19 mouse cellular contexts compared by ENCODE assay signal in the genomic region with DNA sequence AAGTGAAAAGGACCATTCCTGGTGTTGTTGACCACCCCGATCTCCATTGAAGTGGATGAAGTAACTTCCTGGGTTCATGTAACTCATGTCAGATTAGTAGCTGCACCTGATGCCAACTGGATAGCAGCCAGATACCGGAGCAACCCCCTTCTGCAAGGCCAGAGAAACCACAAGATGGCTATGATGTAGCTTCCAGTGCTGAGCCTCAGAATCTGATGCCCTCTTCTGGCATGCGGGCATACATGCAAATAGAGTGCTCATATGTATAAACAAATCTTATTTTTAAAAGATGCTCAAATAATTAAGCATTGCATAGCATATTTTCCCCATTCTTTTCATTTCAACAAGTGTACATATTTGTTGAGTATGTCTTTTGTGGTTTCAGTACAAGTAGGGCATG. TPM values are rescaled to one million over a fixed set of nuclear protein-coding genes. Genes with fewer than 3 reads are reported as not detected.
"Had no signal": no experiment of that assay in that cellular context is flagged by ENCODE, and none has a peak within 500 bp of the region (broad histone marks: within the 10 kb centered on the region; RNA-seq: fewer than 3 reads in every experiment).

No protein-coding gene starts in this region.

- H3K36me3 ChIP-seq: limb, embryonic 12.5 days; midbrain, embryonic 12.5 days; neural tube, embryonic 15.5 days had no signal

- DNase-seq: kidney, adult 11 months; kidney, adult 9 months; kidney, postnatal 10 days; layer of hippocampus, adult 9-11 months; liver; lung, embryonic 14.5 days; lung, postnatal 14 days; right cerebral cortex, adult 18-20 months; thymus, adult 18-20 months; thymus, postnatal 14 days had no signal

- H3K27ac ChIP-seq: limb, embryonic 12.5 days; liver, embryonic 14.5 days; macrophage; midbrain, embryonic 12.5 days; neural tube, embryonic 15.5 days had no signal

- H3K9me3 ChIP-seq: limb, embryonic 12.5 days; midbrain, embryonic 12.5 days; neural tube, embryonic 15.5 days had no signal

- H3K4me3 ChIP-seq: limb, embryonic 12.5 days; midbrain, embryonic 12.5 days; myocyte; neural tube, embryonic 15.5 days had no signal

- H3K4me2 ChIP-seq: limb, embryonic 12.5 days; lung, embryonic 14.5 days; midbrain, embryonic 12.5 days; neural tube, embryonic 15.5 days had no signal

- H3K9ac ChIP-seq: limb, embryonic 12.5 days; liver, embryonic 14.5 days; lung, embryonic 14.5 days; midbrain, embryonic 12.5 days; neural tube, embryonic 15.5 days had no signal

RNA-seq across cellular contexts. Expression of a gene that starts 3.6 kb away (rescaled TPM):
- polyA plus RNA-seq: myocyte had no signal

RNA-seq across cellular contexts. Expression of a gene that starts 27.2 kb away (rescaled TPM):
- total RNA-seq: left cerebral cortex, postnatal 36 days; megakaryocyte-erythroid progenitor cell, adult 5-6 weeks had no signal
- polyA plus RNA-seq: midbrain, embryonic 12.5 days; neural tube, embryonic 11.5 days; neural tube, embryonic 15.5 days had no signal
